Mouse (Mus musculus) kidney, embryonic 14.5 days (tissue): Measurements from ENCODE around the gene Fbxo45. TPM values are rescaled to one million over a fixed set of nuclear protein-coding genes. Genes with fewer than 3 reads are reported as not detected.
A peak's percentile ranks its signal among the peaks of the same experiment; 100 is the strongest.

Experiments
- ATAC-seq: fragments of 200-750 bp; cut with Nextera tagmentation; 2 replicates; pipeline ENCODE4 v1.8.0; 2017; ENCODE audit warnings: moderate number of reproducible peaks, mild to moderate bottlenecking, moderate TSS enrichment, moderate library complexity; ENCODE audit not compliant: low FRiP score, low TSS enrichment
- H3K27ac ChIP-seq: fragments of 300-500 bp; sonication (generic); 2 replicates; pipeline ENCODE4 v1.5.1; 2014; ENCODE audit warnings: low read depth, mild to moderate bottlenecking, low read length, moderate library complexity, mixed read lengths
- H3K27me3 ChIP-seq: fragments of 300-500 bp; sonication (generic); 2 replicates; pipeline ENCODE4 v1.6.1; 2014; ENCODE audit warnings: mild to moderate bottlenecking, low read length; ENCODE audit not compliant: control insufficient read depth, insufficient read depth
- H3K36me3 ChIP-seq: fragments of 300-500 bp; sonication (generic); 2 replicates; pipeline ENCODE4 v1.6.1; 2014; ENCODE audit warnings: low read length, mixed read lengths; ENCODE audit not compliant: control insufficient read depth, insufficient read depth
- H3K4me1 ChIP-seq: fragments of 300-500 bp; sonication (generic); 2 replicates; pipeline ENCODE4 v1.6.1; 2014; ENCODE audit warnings: low read length, mixed read lengths; ENCODE audit not compliant: control insufficient read depth, insufficient read depth
- H3K4me2 ChIP-seq: fragments of 300-500 bp; sonication (generic); replicated peaks from 2 replicates; pipeline ENCODE4 v1.6.1; 2014; ENCODE audit warnings: low read depth, mild to moderate bottlenecking, low read length
- H3K4me3 ChIP-seq: fragments of 300-500 bp; sonication (generic); 2 replicates; pipeline ENCODE4 v1.5.1; 2014; ENCODE audit warnings: mild to moderate bottlenecking, low read length
- H3K9ac ChIP-seq: fragments of 300-500 bp; sonication (generic); 2 replicates; pipeline ENCODE4 v1.6.1; 2014; ENCODE audit warnings: low read depth, mild to moderate bottlenecking, low read length, moderate library complexity
- H3K9me3 ChIP-seq: fragments of 300-500 bp; sonication (generic); 2 replicates; pipeline ENCODE4 v1.6.1; 2016; ENCODE audit warnings: low read length; ENCODE audit not compliant: control insufficient read depth
- WGBS: fragments of 180-500 bp; shearing (Covaris S2); extraction: QIAGEN DNeasy Blood & Tissue Kit; methylation state at CpG from one replicate; pipeline ENCODE4 v1.1.7; 2014; 5-methylcytosine and 5-hydroxymethylcytosine counted together
- polyA plus RNA-seq: library from polyadenylated mRNA; unstranded; fragments of >200 nt; fragmentation: Nextera tagmentation; extraction: Ambion mirVana; gene quantifications from 2 replicates; pipeline ENCODE4 v1.2.1, GENCODE M21; 2014

Fbxo45 gene
- polyA plus RNA-seq, 1 experiment from 2014 or later = 14.5 TPM

DNA sequence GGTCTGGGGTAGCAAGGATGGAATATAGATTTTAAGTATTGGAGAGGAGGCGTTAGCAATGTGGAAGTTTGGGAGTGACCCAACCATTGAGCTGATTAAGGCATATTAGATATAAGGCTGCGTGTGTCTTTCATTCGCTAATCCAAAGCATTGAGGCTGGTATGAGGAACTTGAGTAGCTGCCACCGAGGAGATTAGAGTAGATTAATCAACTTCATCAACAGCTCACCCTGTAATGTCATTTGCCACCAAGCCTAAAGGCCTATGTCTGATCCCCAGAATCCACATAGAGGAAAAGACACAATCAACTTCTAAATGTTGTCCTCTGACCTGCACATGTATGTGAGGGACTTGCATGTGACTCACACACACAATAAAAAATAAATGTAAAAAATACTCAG, 25.2 kb downstream of the Fbxo45 start:
- 78% methylated on average over 4 of the region's 4 CpGs for WGBS

DNA sequence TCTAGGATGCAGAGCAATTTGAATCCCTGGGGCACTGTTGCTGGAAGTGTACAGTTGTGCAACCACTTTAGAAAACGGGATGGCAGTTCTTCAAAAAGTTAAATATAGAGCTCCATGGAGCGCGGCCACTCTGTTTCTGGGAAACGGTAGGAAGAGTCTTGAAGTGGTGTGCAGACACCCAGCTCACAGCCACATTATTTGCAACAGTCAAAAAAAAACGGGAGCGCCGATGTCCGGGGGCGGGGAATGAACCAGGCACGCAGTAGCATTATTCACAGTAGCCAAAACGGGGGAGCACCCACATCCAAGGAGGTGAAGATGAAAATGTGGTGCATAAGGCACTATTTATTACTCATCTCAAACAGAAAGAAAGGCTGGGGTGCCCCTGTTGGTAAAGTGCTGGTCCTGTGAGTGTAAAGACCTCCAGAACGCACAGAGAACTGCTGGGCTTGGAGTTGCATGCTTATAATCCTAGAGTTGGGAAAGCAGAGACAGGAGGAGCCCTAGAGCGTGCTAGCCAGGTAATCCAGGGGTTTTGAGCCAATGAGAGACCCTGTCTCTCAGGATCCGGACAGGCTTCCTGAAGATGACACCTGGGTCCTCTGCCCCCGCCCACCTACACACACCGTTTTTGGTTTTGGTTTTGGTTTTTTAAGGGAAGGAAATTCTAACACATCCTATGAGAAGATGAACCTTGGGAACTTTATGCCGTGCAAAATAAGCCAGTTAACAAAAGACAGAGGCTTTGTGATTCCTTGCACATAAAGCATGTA, 32.0 kb downstream of the Fbxo45 start:
- no peak overlapping the region for H3K4me2 ChIP-seq
- H3K9me3 ChIP-seq = 0 out of 2 replicates have a peak, but pooled peaks cover under 1% of the 10 kb centered on the region
- 73% methylated on average over 17 of the region's 17 CpGs for WGBS
- no peaks in the 10 kb centered on the region for H3K4me1 ChIP-seq
- ATAC-seq = no peak
- H3K27me3 ChIP-seq = no peaks in the 10 kb centered on the region
- no peak overlapping the region for H3K4me3 ChIP-seq
- H3K36me3 ChIP-seq = no peaks in the 10 kb centered on the region
- H3K27ac ChIP-seq = no peak overlapping the region
- H3K9ac ChIP-seq = no peak overlapping the region

More for the DNA sequence above, 25.2 kb downstream of the Fbxo45 start:
- Histone ChIP-seq H3K27me3 (no peaks in the 10 kb centered on the region), H3K9ac (no peak overlapping the region), H3K36me3 (no peaks in the 10 kb centered on the region), H3K4me1 (no peaks in the 10 kb centered on the region), H3K9me3 (no peaks in the 10 kb centered on the region), H3K27ac (no peak overlapping the region), H3K4me3 (no peak overlapping the region), H3K4me2 (no peak overlapping the region)
- ATAC-seq = no peak

DNA sequence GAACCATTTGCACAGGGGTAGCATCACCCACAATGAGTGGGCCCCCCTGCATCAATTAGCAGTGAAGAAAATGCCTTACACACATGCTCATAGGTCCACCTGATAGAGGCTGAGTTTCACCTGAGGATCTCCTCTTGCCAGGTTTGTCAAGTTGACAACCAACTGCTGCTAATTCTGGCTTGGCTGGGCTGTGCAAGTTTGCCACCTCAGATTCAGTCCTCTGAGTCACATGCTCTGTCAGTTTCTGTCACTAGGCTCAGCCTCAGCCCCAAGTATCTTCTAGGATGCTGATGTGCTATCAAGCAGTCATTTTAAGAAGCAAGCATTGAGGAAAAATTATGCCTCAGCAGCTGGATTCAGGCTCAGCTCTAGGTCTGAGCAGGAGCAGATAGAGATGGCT, 32.8 kb downstream of the Fbxo45 start:
- Histone ChIP-seq H3K4me3 (no peak overlapping the region), H3K27me3 (no peaks in the 10 kb centered on the region), H3K27ac (no peak overlapping the region), H3K9ac (no peak overlapping the region), H3K9me3 (peaks cover 7% of the 10 kb centered on the region), H3K4me1 (no peaks in the 10 kb centered on the region), H3K4me2 (no peak overlapping the region), H3K36me3 (no peaks in the 10 kb centered on the region)
- ATAC-seq = no peak

DNA sequence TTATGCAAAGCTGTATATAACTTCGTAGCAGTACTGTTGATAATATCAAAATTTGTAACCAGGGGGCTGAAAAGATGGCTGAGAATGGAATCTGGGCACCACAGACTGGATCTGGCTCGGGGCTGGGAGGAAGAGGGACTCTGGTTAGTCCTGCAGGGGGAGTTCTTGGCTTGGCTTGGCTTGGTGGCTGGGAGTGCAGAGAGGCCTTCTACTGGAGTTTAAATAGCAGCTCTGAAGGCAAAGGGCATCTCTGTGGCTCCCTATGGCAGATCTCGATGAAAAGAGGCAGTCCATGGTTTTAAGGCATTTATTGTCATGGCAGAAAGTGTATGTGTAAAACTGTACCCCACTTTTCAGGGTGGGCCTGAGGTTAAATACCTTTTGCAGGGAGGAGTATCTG, 42.1 kb downstream of the Fbxo45 start:
- Histone ChIP-seq H3K4me3 (no peak overlapping the region), H3K4me2 (no peak overlapping the region), H3K9me3 (peaks cover 10% of the 10 kb centered on the region), H3K27me3 (no peaks in the 10 kb centered on the region), H3K27ac (no peak overlapping the region), H3K4me1 (no peaks in the 10 kb centered on the region), H3K36me3 (no peaks in the 10 kb centered on the region), H3K9ac (no peak overlapping the region)
- no peak for ATAC-seq
- WGBS = 64% methylated on average over 3 of the region's 3 CpGs

DNA sequence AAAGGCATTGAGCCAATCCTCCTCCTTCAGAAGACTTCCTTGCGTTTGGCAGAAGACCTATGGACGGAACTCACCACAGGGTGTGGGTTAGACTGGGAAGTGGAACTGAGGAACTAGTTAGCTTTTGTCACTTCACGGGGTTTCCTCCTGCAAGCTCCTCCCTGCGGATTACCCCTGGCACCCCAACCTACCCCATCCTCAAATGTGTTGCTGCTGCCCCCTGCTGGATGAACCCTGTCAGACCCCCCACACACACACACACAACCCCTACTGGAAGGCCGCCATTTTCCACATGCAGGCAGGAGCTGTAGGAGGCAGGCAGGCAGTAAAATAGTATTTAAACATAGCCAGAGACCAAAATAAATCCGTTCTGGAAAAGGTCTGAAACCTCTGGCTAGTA, 44.3 kb downstream of the Fbxo45 start:
- Histone ChIP-seq H3K4me2 (no peak overlapping the region), H3K4me1 (no peaks in the 10 kb centered on the region), H3K4me3 (no peak overlapping the region), H3K9me3 (no peaks in the 10 kb centered on the region), H3K36me3 (no peaks in the 10 kb centered on the region), H3K9ac (no peak overlapping the region), H3K27me3 (no peaks in the 10 kb centered on the region), H3K27ac (no peak overlapping the region)
- WGBS = 81% methylated on average over 6 of the region's 6 CpGs
- ATAC-seq = no peak

DNA sequence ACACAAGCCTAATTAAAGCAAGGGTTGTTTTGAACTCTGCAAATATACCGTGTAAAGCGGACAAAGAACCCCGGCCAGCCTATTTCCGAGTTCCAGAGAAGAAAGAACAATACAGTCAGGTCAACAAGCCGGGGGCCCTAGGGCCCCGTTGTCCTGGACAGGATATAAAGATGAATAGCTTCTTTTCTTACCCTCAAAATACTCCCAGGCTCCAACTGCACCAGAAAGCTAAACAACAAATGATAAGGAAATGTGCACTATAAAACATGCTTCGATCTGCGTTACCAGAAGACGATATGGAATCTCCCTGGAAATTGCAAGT, 46.0 kb downstream of the Fbxo45 start:
- Histone ChIP-seq H3K9ac (no peak overlapping the region; the same call in 1 of the 2 replicates), H3K4me2 (peak overlapping the region; percentile 35), H3K4me3 (no peak overlapping the region; the same call in 1 of the 2 replicates), H3K36me3 (no peaks in the 10 kb centered on the region), H3K4me1 (no peaks in the 10 kb centered on the region), H3K9me3 (no peaks in the 10 kb centered on the region), H3K27me3 (no peaks in the 10 kb centered on the region), H3K27ac (peak overlapping the region; percentile 67; the same call in 1 of the 2 replicates)
- ATAC-seq = peak; percentile 32; the same call in 1 of the 2 replicates
- WGBS = 45% methylated on average over 9 of the region's 9 CpGs

DNA sequence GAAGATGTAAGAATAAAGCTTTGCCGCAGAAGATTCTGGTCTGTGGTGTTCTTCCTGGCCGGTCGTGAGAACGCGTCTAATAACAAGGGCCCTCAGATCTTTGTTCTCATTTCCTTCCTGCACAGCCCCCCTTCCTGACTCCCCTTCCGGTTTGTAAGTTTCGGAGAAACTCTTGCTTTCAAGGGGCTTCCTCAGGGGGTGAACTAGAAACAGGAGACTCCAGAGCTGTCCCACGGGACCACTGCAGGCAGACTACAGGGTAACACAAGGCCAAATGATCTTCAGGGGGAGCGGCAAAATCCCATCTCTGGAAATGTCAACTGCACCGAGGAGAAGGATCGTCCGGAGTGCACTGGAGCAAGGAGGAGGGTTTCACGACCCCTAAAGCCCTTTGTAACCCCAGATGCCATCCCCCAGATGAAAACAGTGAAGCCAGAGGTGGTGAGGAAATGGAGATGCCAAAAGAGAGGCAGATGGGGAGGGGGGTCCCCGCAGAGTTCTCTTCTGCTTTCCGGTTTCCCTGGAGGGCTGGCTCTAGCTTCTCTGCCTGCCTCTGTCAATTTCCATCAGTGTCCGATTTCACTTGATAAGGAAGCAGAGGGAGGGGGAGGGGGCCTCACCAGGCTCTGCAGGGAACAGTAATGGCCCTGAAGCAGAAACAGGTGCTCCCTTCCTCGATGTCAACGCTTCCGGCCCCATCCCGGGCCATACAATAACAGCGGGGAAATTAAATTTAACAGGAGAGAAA, 46.5 kb downstream of the Fbxo45 start:
- no peaks in the 10 kb centered on the region for H3K36me3 ChIP-seq
- no peaks in the 10 kb centered on the region for H3K4me1 ChIP-seq
- H3K4me2 ChIP-seq = peak overlapping the region; percentile 35
- peak overlapping the region; percentile 20; the same call in 1 of the 2 replicates for H3K9ac ChIP-seq
- no peaks in the 10 kb centered on the region for H3K9me3 ChIP-seq
- 34% methylated on average over 21 of the region's 21 CpGs for WGBS
- H3K27ac ChIP-seq = peak overlapping the region; percentile 67
- peak overlapping the region; percentile 11 for H3K4me3 ChIP-seq
- ATAC-seq = peak; percentile 81
- H3K27me3 ChIP-seq = no peaks in the 10 kb centered on the region

DNA sequence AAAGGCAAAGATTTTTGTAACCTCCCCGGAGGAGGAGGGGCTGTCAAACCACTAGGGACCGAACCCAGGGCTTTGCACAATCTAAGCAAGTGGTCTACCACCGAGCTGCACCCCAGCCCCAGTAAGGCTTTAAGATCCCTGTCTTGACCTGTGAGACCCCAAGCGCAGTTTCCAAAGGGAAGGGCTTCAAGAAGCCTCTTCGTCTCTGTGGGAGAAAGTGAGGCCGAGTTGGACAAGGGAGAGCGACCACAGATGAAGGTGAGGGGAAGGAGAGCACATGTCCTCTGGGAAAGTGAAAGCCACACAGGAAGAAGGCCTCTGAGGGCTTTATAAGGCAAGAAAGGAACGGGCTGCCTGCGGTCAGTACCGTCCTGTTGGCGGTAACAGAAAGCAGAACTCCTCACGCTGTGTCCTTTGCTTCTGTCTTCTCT, 56.9 kb downstream of the Fbxo45 start:
- Histone ChIP-seq H3K4me1 (no peaks in the 10 kb centered on the region), H3K9me3 (no peaks in the 10 kb centered on the region), H3K4me2 (no peak overlapping the region), H3K27ac (no peak overlapping the region), H3K27me3 (no peaks in the 10 kb centered on the region), H3K9ac (no peak overlapping the region), H3K4me3 (no peak overlapping the region), H3K36me3 (no peaks in the 10 kb centered on the region)
- no peak for ATAC-seq
- 67% methylated on average over 12 of the region's 12 CpGs for WGBS

DNA sequence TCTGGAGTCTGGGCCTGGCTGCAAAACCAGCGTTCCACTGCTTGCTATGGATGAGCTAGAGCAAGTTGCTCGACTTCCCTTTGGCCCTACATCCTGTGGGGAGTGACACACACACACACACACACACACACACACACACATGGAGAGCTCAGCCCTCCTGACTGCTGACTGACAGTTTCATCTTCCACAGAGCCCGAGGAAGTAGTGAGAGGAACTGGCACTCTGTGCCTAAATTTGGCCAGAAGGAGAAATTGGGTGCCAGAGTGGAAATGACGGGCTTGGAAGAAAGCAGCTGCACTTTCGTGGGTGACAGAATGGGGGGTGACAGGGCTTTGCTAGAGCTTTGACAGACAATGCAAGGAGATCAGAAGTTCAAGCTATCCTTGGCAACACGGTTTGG, 57.8 kb downstream of the Fbxo45 start:
- no peak overlapping the region for H3K4me3 ChIP-seq
- 61% methylated on average over 6 of the region's 6 CpGs for WGBS
- H3K27ac ChIP-seq = no peak overlapping the region
- H3K36me3 ChIP-seq = no peaks in the 10 kb centered on the region
- H3K9ac ChIP-seq = no peak overlapping the region
- H3K4me2 ChIP-seq = no peak overlapping the region
- no peaks in the 10 kb centered on the region for H3K9me3 ChIP-seq
- no peak for ATAC-seq
- H3K27me3 ChIP-seq = no peaks in the 10 kb centered on the region
- no peaks in the 10 kb centered on the region for H3K4me1 ChIP-seq
